Mouse (Mus musculus) thymus, adult 2 months (tissue): ENCODE data around the gene Rd3l.

Experiments used
- CTCF ChIP-seq: fragments of 200-500 bp; IDR thresholded peaks from 2 replicates; pipeline ENCODE4 v1.5.1; 2012; ENCODE audit warnings: mild to moderate bottlenecking, control low read depth, low read length, moderate library complexity, borderline replicate concordance; ENCODE audit not compliant: control insufficient read depth, poor library complexity, insufficient read depth; ENCODE audit errors: extremely low read depth
- POLR2A ChIP-seq: fragments of 200-500 bp; IDR thresholded peaks from 2 replicates; pipeline ENCODE4 v1.6.1; 2012; ENCODE audit warnings: mild to moderate bottlenecking, low read length, control low read depth, moderate library complexity; ENCODE audit not compliant: control insufficient read depth, poor library complexity, insufficient read depth; ENCODE audit errors: extremely low read depth

- TF ChIP-seq CTCF = no peak
- no peak for TF ChIP-seq POLR2A
These were observed 32.2 kb upstream of the Rd3l start for GRCm38 (mm10) chr12:112013271-112013801.
